Mouse (Mus musculus): ENCODE data around the gene Iqub. TPM values are rescaled to one million over a fixed set of nuclear protein-coding genes. Genes with fewer than 3 reads are reported as not detected.
A peak's percentile ranks its signal among the peaks of the same experiment; 100 is the strongest.

The Iqub gene
- polyA plus RNA-seq, 1 experiment from 2014 or later: 0.26 TPM

GRCm38 (mm10) chr6:24530711-24531420 lies 16.0 kb upstream of the Iqub start:
- Histone ChIP-seq H3K4me3 (0 out of 2 replicates have a peak overlapping the region, but pooled peaks have one; percentile 35), H3K27me3 (replicated peaks; ENCODE audit: low read depth, poor library complexity, severe bottlenecking) (no peaks in the 10 kb centered on the region), H3K36me3 (replicated peaks) (no peaks in the 10 kb centered on the region), H3K4me1 (peaks cover 27% of the 10 kb centered on the region), H3K9me3 (no peaks in the 10 kb centered on the region), H3K27ac (replicated peaks) (no peak overlapping the region; the same call in 1 of the 2 replicates)
- DNase-seq (ENCODE audit: low spot score): peak; percentile 19
- WGBS: 49% methylated on average over 11 of the region's 11 CpGs

GRCm38 (mm10) chr6:24530166-24530565 lies 15.3 kb upstream of the Iqub start:
- no peak overlapping the region; the same call in 1 of the 2 replicates for H3K27ac ChIP-seq (replicated peaks)
- peak; percentile 30 for DNase-seq (ENCODE audit: low spot score)
- 23% methylated on average over 4 of the region's 4 CpGs for WGBS

GRCm38 (mm10) chr6:24528064-24528243 lies 13.1 kb upstream of the Iqub start, which contains the start of gene Asb15:
Gene Asb15 (plus strand): TSS chr6:24528144.
- Histone ChIP-seq H3K27ac (replicated peaks) (peak within 1 kb of the TSS; percentile 85), H3K4me3 (peak within 1 kb of the TSS; percentile 88), H3K9me3 (no peaks in the 10 kb centered on the region), H3K4me1 (peaks cover 29% of the 10 kb centered on the region), H3K36me3 (replicated peaks) (peaks cover 6% of the 10 kb centered on the region), H3K27me3 (replicated peaks; ENCODE audit: low read depth, poor library complexity, severe bottlenecking) (no peaks in the 10 kb centered on the region)
- no peak for DNase-seq (ENCODE audit: low spot score)
- WGBS: 48% methylated on average over 2 of the region's 2 CpGs

More at GRCm38 (mm10) chr6:24530166-24530565, 15.3 kb upstream of the Iqub start:
- no peaks in the 10 kb centered on the region for H3K27me3 ChIP-seq (replicated peaks; ENCODE audit: low read depth, poor library complexity, severe bottlenecking)
- no peaks in the 10 kb centered on the region for H3K9me3 ChIP-seq
- H3K36me3 ChIP-seq (replicated peaks): no peaks in the 10 kb centered on the region
- peaks cover 29% of the 10 kb centered on the region for H3K4me1 ChIP-seq
- H3K4me3 ChIP-seq: peak overlapping the region; percentile 35; the same call in 1 of the 2 replicates

GRCm38 (mm10) chr6:24527155-24528063 lies 12.5 kb upstream of the Iqub start, which contains the start of gene Ndufa5:
Gene Ndufa5 (minus strand): TSS chr6:24528013.
- DNase-seq (ENCODE audit: low spot score): peak; percentile 95
- no peaks in the 10 kb centered on the region for H3K9me3 ChIP-seq
- H3K4me3 ChIP-seq: peak within 1 kb of the TSS; percentile 88
- peaks cover 9% of the 10 kb centered on the region for H3K36me3 ChIP-seq (replicated peaks)
- no peaks in the 10 kb centered on the region for H3K27me3 ChIP-seq (replicated peaks; ENCODE audit: low read depth, poor library complexity, severe bottlenecking)
- H3K4me1 ChIP-seq: peaks cover 29% of the 10 kb centered on the region
- H3K27ac ChIP-seq (replicated peaks): peak within 1 kb of the TSS; percentile 85
- WGBS: under 1% methylated on average over 53 of the region's 53 CpGs

GRCm38 (mm10) chr6:24525705-24526104 lies 10.8 kb upstream of the Iqub start:
- peaks cover 20% of the 10 kb centered on the region for H3K4me1 ChIP-seq
- H3K9me3 ChIP-seq: no peaks in the 10 kb centered on the region
- H3K27me3 ChIP-seq (replicated peaks; ENCODE audit: low read depth, poor library complexity, severe bottlenecking): no peaks in the 10 kb centered on the region
- H3K4me3 ChIP-seq: peak overlapping the region; percentile 88; the same call in 1 of the 2 replicates
- DNase-seq (ENCODE audit: low spot score): no peak
- 90% methylated on average over 3 of the region's 3 CpGs for WGBS
- peaks cover 25% of the 10 kb centered on the region for H3K36me3 ChIP-seq (replicated peaks)
- H3K27ac ChIP-seq (replicated peaks): no peak overlapping the region

- 46% methylated on average over 2 of the region's 2 CpGs for WGBS
- Histone ChIP-seq H3K27me3 (replicated peaks; ENCODE audit: low read depth, poor library complexity, severe bottlenecking) (no peaks in the 10 kb centered on the region), H3K4me1 (peaks cover 8% of the 10 kb centered on the region), H3K4me3 (no peak overlapping the region), H3K36me3 (replicated peaks) (peaks cover 30% of the 10 kb centered on the region), H3K9me3 (no peaks in the 10 kb centered on the region), H3K27ac (replicated peaks) (no peak overlapping the region)
- DNase-seq (ENCODE audit: low spot score): no peak
Measured at GRCm38 (mm10) chr6:24516197-24516596, 1.3 kb upstream of the Iqub start.

- H3K27ac ChIP-seq (replicated peaks): no peak overlapping the region
- 79% methylated on average over 2 of the region's 2 CpGs for WGBS
- no peaks in the 10 kb centered on the region for H3K4me1 ChIP-seq
- no peak overlapping the region for H3K4me3 ChIP-seq
- no peaks in the 10 kb centered on the region for H3K36me3 ChIP-seq (replicated peaks)
- no peaks in the 10 kb centered on the region for H3K27me3 ChIP-seq (replicated peaks; ENCODE audit: low read depth, poor library complexity, severe bottlenecking)
- no peak for DNase-seq (ENCODE audit: low spot score)
- no peaks in the 10 kb centered on the region for H3K9me3 ChIP-seq
Measured at GRCm38 (mm10) chr6:24504141-24504540, 10.7 kb downstream of the Iqub start.

- WGBS: 26% methylated on average over 1 of the region's 1 CpGs
- Histone ChIP-seq H3K4me1 (no peaks in the 10 kb centered on the region), H3K36me3 (replicated peaks) (no peaks in the 10 kb centered on the region), H3K4me3 (no peak overlapping the region), H3K9me3 (no peaks in the 10 kb centered on the region), H3K27me3 (replicated peaks; ENCODE audit: low read depth, poor library complexity, severe bottlenecking) (no peaks in the 10 kb centered on the region), H3K27ac (replicated peaks) (no peak overlapping the region)
- no peak for DNase-seq (ENCODE audit: low spot score)
Measured at GRCm38 (mm10) chr6:24490341-24490740, 24.5 kb downstream of the Iqub start.

GRCm38 (mm10) chr6:24486530-24486929 lies 28.3 kb downstream of the Iqub start:
- H3K4me1 ChIP-seq: no peaks in the 10 kb centered on the region
- H3K27ac ChIP-seq (replicated peaks): no peak overlapping the region
- no peaks in the 10 kb centered on the region for H3K36me3 ChIP-seq (replicated peaks)
- no peak overlapping the region for H3K4me3 ChIP-seq
- no peak for DNase-seq (ENCODE audit: low spot score)
- WGBS: 80% methylated on average over 5 of the region's 5 CpGs
- H3K27me3 ChIP-seq (replicated peaks; ENCODE audit: low read depth, poor library complexity, severe bottlenecking): no peaks in the 10 kb centered on the region
- no peaks in the 10 kb centered on the region for H3K9me3 ChIP-seq

- Histone ChIP-seq H3K27ac (replicated peaks) (no peak overlapping the region), H3K9me3 (no peaks in the 10 kb centered on the region), H3K36me3 (replicated peaks) (no peaks in the 10 kb centered on the region), H3K27me3 (replicated peaks; ENCODE audit: low read depth, poor library complexity, severe bottlenecking) (no peaks in the 10 kb centered on the region), H3K4me3 (no peak overlapping the region), H3K4me1 (no peaks in the 10 kb centered on the region)
- DNase-seq (ENCODE audit: low spot score): no peak
- WGBS: 62% methylated on average over 1 of the region's 1 CpGs
Measured at GRCm38 (mm10) chr6:24470571-24471132, 44.2 kb downstream of the Iqub start.

- 85% methylated on average over 2 of the region's 2 CpGs for WGBS
- DNase-seq (ENCODE audit: low spot score): no peak
Measured at GRCm38 (mm10) chr6:24470135-24470534, 44.7 kb downstream of the Iqub start.

GRCm38 (mm10) chr6:24456097-24456496 lies 58.8 kb downstream of the Iqub start:
- Histone ChIP-seq H3K27me3 (replicated peaks; ENCODE audit: low read depth, poor library complexity, severe bottlenecking) (no peaks in the 10 kb centered on the region), H3K4me1 (no peaks in the 10 kb centered on the region), H3K36me3 (replicated peaks) (no peaks in the 10 kb centered on the region), H3K9me3 (no peaks in the 10 kb centered on the region), H3K4me3 (no peak overlapping the region), H3K27ac (replicated peaks) (no peak overlapping the region)
- DNase-seq (ENCODE audit: low spot score): peak; percentile 49
- WGBS: 42% methylated on average over 7 of the region's 7 CpGs

More at GRCm38 (mm10) chr6:24470135-24470534, 44.7 kb downstream of the Iqub start:
- Histone ChIP-seq H3K36me3 (replicated peaks) (no peaks in the 10 kb centered on the region), H3K4me3 (no peak overlapping the region), H3K27ac (replicated peaks) (no peak overlapping the region), H3K9me3 (no peaks in the 10 kb centered on the region), H3K4me1 (no peaks in the 10 kb centered on the region), H3K27me3 (replicated peaks; ENCODE audit: low read depth, poor library complexity, severe bottlenecking) (no peaks in the 10 kb centered on the region)

All from embryonic facial prominence, embryonic 10.5 days (tissue).